Mouse (Mus musculus): Measurements from ENCODE around the gene Gm10037. TPM values are rescaled to one million over a fixed set of nuclear protein-coding genes. Genes with fewer than 3 reads are reported as not detected.
"Not testable (repeated sequence)": the region's sequence is repeated elsewhere in the genome, so short reads cannot be mapped to it uniquely, and the experiment has no call there.

Gm10037 gene
- total and polyA plus RNA-seq, 2 experiments from 2014 or later, result 0.67 TPM; not detected in 1

DNA sequence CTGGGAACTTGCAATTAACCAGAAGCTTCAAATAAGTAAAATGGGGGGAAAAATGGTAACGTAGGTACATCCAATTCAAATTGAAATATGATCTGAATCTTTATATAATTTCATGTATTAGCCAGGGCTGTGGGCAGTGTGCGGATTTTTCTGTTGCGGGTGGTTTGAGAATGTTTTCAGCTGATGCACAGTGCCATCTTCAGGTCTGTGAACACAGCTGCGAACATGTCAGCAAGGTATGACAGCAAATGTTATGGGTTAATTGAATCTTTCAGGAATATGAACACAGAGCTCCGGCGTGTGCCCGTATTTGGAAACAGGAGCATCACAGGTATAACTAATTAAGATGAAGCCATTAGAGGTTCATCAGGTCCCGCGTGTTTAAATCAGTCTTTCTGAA is 31.6 kb downstream of the Gm10037 start:
- WGBS, result 76% methylated on average over 9 of the region's 9 CpGs
- no peaks in the 10 kb centered on the region for H3K36me3 ChIP-seq (replicated peaks; ENCODE audit: control insufficient read depth, insufficient read depth, low read length)
- TF ChIP-seq EP300 (IDR thresholded peaks at IDR 0.05; ENCODE audit: low read depth) (no peak), CTCF (IDR thresholded peaks at IDR 0.05; ENCODE audit: low read depth) (peak; percentile 24)
- H3K4me1 ChIP-seq (ENCODE audit: control insufficient read depth, insufficient read depth), result no peaks in the 10 kb centered on the region
- ATAC-seq (ENCODE audit: insufficient read depth, low read depth) (no peak), DNase-seq (ENCODE audit: low spot score) (no peak)
- H3K9ac ChIP-seq (replicated peaks; ENCODE audit: low read depth, low read length), result no peak overlapping the region
- no peaks in the 10 kb centered on the region for H3K27me3 ChIP-seq (ENCODE audit: control insufficient read depth, insufficient read depth, low read length)
- H3K4me3 ChIP-seq (ENCODE audit: low read depth, low read length), result no peak overlapping the region
- H3K27ac ChIP-seq (ENCODE audit: low read depth), result no peak overlapping the region
- no peaks in the 10 kb centered on the region for H3K9me3 ChIP-seq (replicated peaks; ENCODE audit: control insufficient read depth, low read length)
- H3K4me2 ChIP-seq (ENCODE audit: low read depth, low read length), result no peak overlapping the region

DNA sequence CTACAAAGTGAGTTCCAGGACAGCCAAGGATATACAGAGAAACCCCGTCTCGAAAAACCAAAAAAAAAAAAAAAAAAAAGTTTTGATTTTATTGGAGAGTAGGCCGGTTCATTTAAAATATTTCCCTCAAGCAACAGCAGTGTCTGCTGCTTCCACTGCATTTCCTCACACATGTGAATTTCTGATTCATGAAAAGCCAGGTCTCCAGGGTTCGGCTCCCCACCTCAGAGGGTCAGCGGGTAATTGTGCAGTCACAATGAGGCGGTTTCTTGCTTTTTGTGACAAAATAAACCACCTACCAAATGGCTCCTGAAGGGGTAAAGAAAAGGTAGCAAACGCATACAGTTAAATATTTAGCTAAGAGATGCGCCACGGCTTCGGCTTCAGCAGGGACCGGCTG is 32.1 kb downstream of the Gm10037 start, which contains the start of gene BC048507:
Gene BC048507, plus strand, starts transcription at position 301 of the 400 bp plus-strand sequence.
- ATAC-seq (ENCODE audit: insufficient read depth, low read depth) (no peak), DNase-seq (ENCODE audit: low spot score) (no peak)
- no peak within 1 kb of the TSS for H3K4me2 ChIP-seq (ENCODE audit: low read depth, low read length)
- no peaks in the 10 kb centered on the region for H3K9me3 ChIP-seq (replicated peaks; ENCODE audit: control insufficient read depth, low read length)
- H3K36me3 ChIP-seq (replicated peaks; ENCODE audit: control insufficient read depth, insufficient read depth, low read length), result no peaks in the 10 kb centered on the region
- WGBS, result 71% methylated on average over 11 of the region's 11 CpGs
- no peaks in the 10 kb centered on the region for H3K27me3 ChIP-seq (ENCODE audit: control insufficient read depth, insufficient read depth, low read length)
- no peak within 1 kb of the TSS for H3K9ac ChIP-seq (replicated peaks; ENCODE audit: low read depth, low read length)
- H3K4me3 ChIP-seq (ENCODE audit: low read depth, low read length), result no peak within 1 kb of the TSS
- no peaks in the 10 kb centered on the region for H3K4me1 ChIP-seq (ENCODE audit: control insufficient read depth, insufficient read depth)
- H3K27ac ChIP-seq (ENCODE audit: low read depth), result no peak within 1 kb of the TSS
- TF ChIP-seq EP300 (IDR thresholded peaks at IDR 0.05; ENCODE audit: low read depth), result no peak
- TF ChIP-seq CTCF (IDR thresholded peaks at IDR 0.05; ENCODE audit: low read depth), result no peak

DNA sequence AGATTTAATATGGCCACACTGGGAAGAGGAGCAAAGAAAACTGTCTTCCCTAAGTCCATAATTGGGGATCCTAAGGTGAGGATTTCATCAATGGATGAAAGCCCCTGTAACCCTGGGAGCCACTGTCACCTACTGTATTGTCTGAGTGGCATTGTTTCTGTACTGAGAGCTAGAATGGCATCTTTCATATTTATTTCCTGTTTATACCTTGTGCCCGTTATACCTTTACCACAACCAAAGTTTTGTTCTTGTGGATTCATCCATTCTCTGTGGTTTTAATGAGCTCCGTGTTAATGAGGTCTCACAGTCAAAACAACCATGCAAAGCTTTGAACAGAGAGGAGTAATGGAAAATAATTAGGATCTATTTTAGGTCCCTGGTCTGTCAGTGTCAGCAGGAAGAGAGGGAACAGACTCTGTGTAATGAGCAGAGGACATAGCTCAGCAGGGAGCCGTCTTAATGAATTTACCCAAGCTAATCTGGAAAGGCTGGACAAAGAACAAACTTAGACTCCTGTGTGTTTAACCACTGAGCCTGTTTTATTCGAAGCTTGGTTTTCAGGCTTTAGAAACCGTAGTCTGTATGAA is 34.0 kb downstream of the Gm10037 start:
- WGBS, result 62% methylated on average over 5 of the region's 5 CpGs
- Histone ChIP-seq H3K36me3 (replicated peaks; ENCODE audit: control insufficient read depth, insufficient read depth, low read length) (no peaks in the 10 kb centered on the region), H3K4me1 (ENCODE audit: control insufficient read depth, insufficient read depth) (no peaks in the 10 kb centered on the region), H3K4me2 (ENCODE audit: low read depth, low read length) (no peak overlapping the region), H3K27me3 (ENCODE audit: control insufficient read depth, insufficient read depth, low read length) (no peaks in the 10 kb centered on the region), H3K9ac (replicated peaks; ENCODE audit: low read depth, low read length) (no peak overlapping the region), H3K4me3 (ENCODE audit: low read depth, low read length) (no peak overlapping the region), H3K27ac (ENCODE audit: low read depth) (no peak overlapping the region), H3K9me3 (replicated peaks; ENCODE audit: control insufficient read depth, low read length) (no peaks in the 10 kb centered on the region)
- no peak for ATAC-seq (ENCODE audit: insufficient read depth, low read depth)
- DNase-seq (ENCODE audit: low spot score), result no peak
- no peak for TF ChIP-seq EP300 (IDR thresholded peaks at IDR 0.05; ENCODE audit: low read depth)
- no peak for TF ChIP-seq CTCF (IDR thresholded peaks at IDR 0.05; ENCODE audit: low read depth)

DNA sequence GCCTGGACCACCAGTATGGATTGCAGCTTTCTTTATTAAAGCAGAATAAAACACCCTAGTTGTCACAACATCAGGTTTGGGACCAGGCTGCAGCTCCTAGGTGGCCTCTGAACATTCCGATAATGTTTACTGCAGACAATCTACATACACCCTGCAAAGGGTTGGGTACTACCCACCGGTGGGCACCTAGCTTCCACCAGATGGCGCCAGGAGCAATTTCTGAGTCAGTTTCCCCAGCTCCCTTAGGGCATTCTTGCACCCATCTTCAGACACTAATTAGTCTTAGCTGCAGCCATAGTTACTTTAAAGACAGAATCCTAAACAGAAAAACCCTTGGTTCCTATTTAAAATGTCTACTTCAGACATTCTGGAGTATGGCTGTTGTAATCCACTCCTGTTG is 37.0 kb downstream of the Gm10037 start:
- no peak for DNase-seq (ENCODE audit: low spot score)
- 23% methylated on average over 3 of the region's 3 CpGs for WGBS
- no peaks in the 10 kb centered on the region for H3K36me3 ChIP-seq (replicated peaks; ENCODE audit: control insufficient read depth, insufficient read depth, low read length)
- no peaks in the 10 kb centered on the region for H3K4me1 ChIP-seq (ENCODE audit: control insufficient read depth, insufficient read depth)
- no peak overlapping the region for H3K27ac ChIP-seq (ENCODE audit: low read depth)
- no peak overlapping the region for H3K9ac ChIP-seq (replicated peaks; ENCODE audit: low read depth, low read length)
- ATAC-seq (ENCODE audit: insufficient read depth, low read depth), result no peak
- H3K9me3 ChIP-seq (replicated peaks; ENCODE audit: control insufficient read depth, low read length), result no peaks in the 10 kb centered on the region
- H3K27me3 ChIP-seq (ENCODE audit: control insufficient read depth, insufficient read depth, low read length), result no peaks in the 10 kb centered on the region
- no peak overlapping the region for H3K4me3 ChIP-seq (ENCODE audit: low read depth, low read length)
- TF ChIP-seq CTCF (IDR thresholded peaks at IDR 0.05; ENCODE audit: low read depth) (peak; percentile 32), EP300 (IDR thresholded peaks at IDR 0.05; ENCODE audit: low read depth) (no peak)
- no peak overlapping the region for H3K4me2 ChIP-seq (ENCODE audit: low read depth, low read length)

DNA sequence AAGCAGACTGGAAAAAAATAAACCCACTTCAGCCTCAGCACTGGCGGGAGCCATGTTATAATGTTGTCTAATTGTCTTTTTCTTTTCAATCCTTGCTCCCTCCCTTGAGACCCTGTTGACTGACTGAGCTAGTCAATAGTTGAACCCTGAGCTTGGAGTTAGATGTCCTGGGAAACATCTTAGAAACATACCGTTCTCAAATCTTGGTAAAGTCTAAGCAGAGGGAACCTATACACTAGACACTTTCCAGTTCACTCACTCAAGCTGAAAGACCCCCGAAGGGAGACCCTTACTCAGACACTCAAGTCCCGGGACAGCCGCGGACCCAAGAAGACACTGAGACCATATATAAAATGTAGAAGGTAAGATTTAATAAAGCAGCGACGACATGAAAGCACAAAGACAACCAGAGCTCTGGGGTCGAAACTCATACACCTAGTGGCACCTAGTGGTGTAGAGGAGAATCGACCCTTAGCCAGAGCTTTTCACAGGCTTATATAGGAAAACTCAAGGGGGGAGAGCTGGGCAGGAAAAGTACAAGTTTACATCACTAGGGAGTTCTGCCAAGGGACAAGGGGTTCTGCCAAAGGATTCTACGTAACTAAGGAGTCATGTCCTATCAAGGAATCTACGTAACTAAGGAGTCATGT is 45.3 kb downstream of the Gm10037 start:
- H3K27me3 ChIP-seq (ENCODE audit: control insufficient read depth, insufficient read depth, low read length); ATAC-seq (ENCODE audit: insufficient read depth, low read depth); H3K27ac ChIP-seq (ENCODE audit: low read depth); H3K4me3 ChIP-seq (ENCODE audit: low read depth, low read length); H3K9me3 ChIP-seq (replicated peaks; ENCODE audit: control insufficient read depth, low read length); H3K4me1 ChIP-seq (ENCODE audit: control insufficient read depth, insufficient read depth); DNase-seq (ENCODE audit: low spot score); H3K36me3 ChIP-seq (replicated peaks; ENCODE audit: control insufficient read depth, insufficient read depth, low read length); H3K9ac ChIP-seq (replicated peaks; ENCODE audit: low read depth, low read length): not testable (repeated sequence)
- 24% methylated on average over 7 of the region's 12 CpGs for WGBS
- peak overlapping the region; percentile 34; the same call in 1 of the 2 replicates for H3K4me2 ChIP-seq (ENCODE audit: low read depth, low read length)
